Mouse (Mus musculus) lung, embryonic 14.5 days (tissue): ENCODE measurements around the gene Plxna4. TPM values are rescaled to one million over a fixed set of nuclear protein-coding genes. Genes with fewer than 3 reads are reported as not detected.

ENCODE experiments used
- ATAC-seq: fragments of 200-750 bp; cut with Nextera tagmentation; 2 replicates; pipeline ENCODE4 v1.8.0; 2017; ENCODE audit warnings: mild to moderate bottlenecking, moderate TSS enrichment, moderate library complexity; ENCODE audit not compliant: insufficient read depth
- DNase-seq: peaks from one replicate; pipeline ENCODE4 v3.0.0-alpha.2; 2015
- H3K27ac ChIP-seq: fragments of 300-500 bp; sonication (generic); 2 replicates; pipeline ENCODE4 v1.5.1; 2014; ENCODE audit warnings: low read depth, mild to moderate bottlenecking, moderate library complexity
- H3K27me3 ChIP-seq: fragments of 300-500 bp; sonication (generic); 2 replicates; pipeline ENCODE4 v1.6.1; 2014; ENCODE audit warnings: low read length, control low read depth; ENCODE audit not compliant: insufficient read depth
- H3K36me3 ChIP-seq: fragments of 300-500 bp; sonication (generic); 2 replicates; pipeline ENCODE4 v1.6.1; 2014; ENCODE audit warnings: control low read depth; ENCODE audit not compliant: insufficient read depth
- H3K4me1 ChIP-seq: fragments of 300-500 bp; sonication (generic); 2 replicates; pipeline ENCODE4 v1.6.1; 2014; ENCODE audit warnings: antibody characterized with exemption, control low read depth; ENCODE audit not compliant: insufficient read depth
- H3K4me2 ChIP-seq: fragments of 300-500 bp; sonication (generic); 2 replicates; pipeline ENCODE4 v1.6.1; 2014; ENCODE audit warnings: mild to moderate bottlenecking
- H3K4me3 ChIP-seq: fragments of 300-500 bp; sonication (generic); 2 replicates; pipeline ENCODE4 v1.5.1; 2014; ENCODE audit warnings: low read depth, low read length
- H3K9ac ChIP-seq: fragments of 300-500 bp; sonication (generic); 2 replicates; pipeline ENCODE4 v1.6.1; 2014
- H3K9me3 ChIP-seq: fragments of 300-500 bp; sonication (generic); 2 replicates; pipeline ENCODE4 v1.6.1; 2016; ENCODE audit warnings: low read depth, low read length, control low read depth
- CTCF ChIP-seq: IDR thresholded peaks from 2 replicates; pipeline ENCODE4 v1.5.1; 2016; ENCODE audit warnings: antibody characterized with exemption, low read depth
- WGBS: fragments of 180-500 bp; shearing (Covaris S2); extraction: QIAGEN DNeasy Blood & Tissue Kit; methylation state at CpG from one replicate; pipeline ENCODE4 v1.1.7; 2014; 5-methylcytosine and 5-hydroxymethylcytosine counted together
- polyA plus RNA-seq: library from polyadenylated mRNA; unstranded; fragments of >200 nt; fragmentation: Nextera tagmentation; extraction: Ambion mirVana; gene quantifications from 2 replicates; pipeline ENCODE4 v1.2.1, GENCODE M21; 2014

Gene Plxna4
- polyA plus RNA-seq, 1 experiment from 2014 or later: 2.4 TPM

- TF ChIP-seq CTCF: peak; percentile 82
- DNase-seq (peak; percentile 71), ATAC-seq (peak; percentile 79)
- H3K27ac ChIP-seq: peak overlapping the region; percentile 44; the same call in 1 of the 2 replicates
- no peaks in the 10 kb centered on the region for H3K9me3 ChIP-seq
- H3K4me1 ChIP-seq: peaks cover 12% of the 10 kb centered on the region
- no peaks in the 10 kb centered on the region for H3K36me3 ChIP-seq
- WGBS: 20% methylated on average over 2 of the region's 2 CpGs
- no peaks in the 10 kb centered on the region for H3K27me3 ChIP-seq
- H3K9ac ChIP-seq: no peak overlapping the region
- no peak overlapping the region for H3K4me2 ChIP-seq
- H3K4me3 ChIP-seq: no peak overlapping the region
These were observed 108.7 kb downstream of the Plxna4 start for GRCm38 (mm10) chr6:32479193-32479758.

GRCm38 (mm10) chr6:32475958-32476357 is 112.0 kb downstream of the Plxna4 start:
- DNase-seq (no peak), ATAC-seq (no peak)
- no peak overlapping the region for H3K4me3 ChIP-seq
- WGBS: 86% methylated on average over 4 of the region's 4 CpGs
- H3K4me2 ChIP-seq: no peak overlapping the region
- H3K4me1 ChIP-seq: peaks cover 12% of the 10 kb centered on the region
- TF ChIP-seq CTCF: no peak
- no peaks in the 10 kb centered on the region for H3K27me3 ChIP-seq
- H3K9ac ChIP-seq: no peak overlapping the region
- H3K9me3 ChIP-seq: no peaks in the 10 kb centered on the region
- H3K27ac ChIP-seq: no peak overlapping the region
- H3K36me3 ChIP-seq: no peaks in the 10 kb centered on the region

- H3K9ac ChIP-seq: no peak overlapping the region
- DNase-seq (no peak), ATAC-seq (no peak)
- WGBS: 76% methylated on average over 5 of the region's 5 CpGs
- no peaks in the 10 kb centered on the region for H3K4me1 ChIP-seq
- no peak overlapping the region for H3K4me3 ChIP-seq
- H3K4me2 ChIP-seq: no peak overlapping the region
- H3K9me3 ChIP-seq: no peaks in the 10 kb centered on the region
- TF ChIP-seq CTCF: no peak
- H3K36me3 ChIP-seq: no peaks in the 10 kb centered on the region
- no peak overlapping the region for H3K27ac ChIP-seq
- H3K27me3 ChIP-seq: no peaks in the 10 kb centered on the region
These were observed 115.9 kb downstream of the Plxna4 start for GRCm38 (mm10) chr6:32472062-32472461.

- Histone ChIP-seq H3K4me1 (no peaks in the 10 kb centered on the region), H3K9me3 (no peaks in the 10 kb centered on the region), H3K27ac (no peak overlapping the region), H3K9ac (no peak overlapping the region), H3K27me3 (no peaks in the 10 kb centered on the region), H3K4me3 (no peak overlapping the region), H3K36me3 (no peaks in the 10 kb centered on the region), H3K4me2 (no peak overlapping the region)
- DNase-seq (no peak), ATAC-seq (no peak)
- 45% methylated on average over 3 of the region's 3 CpGs for WGBS
- no peak for TF ChIP-seq CTCF
These were observed 116.4 kb downstream of the Plxna4 start for GRCm38 (mm10) chr6:32471639-32472038.

GRCm38 (mm10) chr6:32469196-32469595 is 118.8 kb downstream of the Plxna4 start:
- Histone ChIP-seq H3K4me3 (no peak overlapping the region), H3K36me3 (no peaks in the 10 kb centered on the region), H3K4me2 (no peak overlapping the region), H3K9ac (no peak overlapping the region), H3K4me1 (0 out of 2 replicates have a peak, but pooled peaks cover 5% of the 10 kb centered on the region), H3K27ac (no peak overlapping the region), H3K9me3 (no peaks in the 10 kb centered on the region), H3K27me3 (no peaks in the 10 kb centered on the region)
- ATAC-seq (no peak), DNase-seq (no peak)
- WGBS: 60% methylated on average over 5 of the region's 5 CpGs
- no peak for TF ChIP-seq CTCF

GRCm38 (mm10) chr6:32465129-32465528 is 122.9 kb downstream of the Plxna4 start:
- no peaks in the 10 kb centered on the region for H3K9me3 ChIP-seq
- WGBS: 47% methylated on average over 8 of the region's 8 CpGs
- no peak overlapping the region for H3K4me3 ChIP-seq
- no peak for TF ChIP-seq CTCF
- no peaks in the 10 kb centered on the region for H3K36me3 ChIP-seq
- no peak for ATAC-seq
- no peak overlapping the region for H3K9ac ChIP-seq
- H3K4me1 ChIP-seq: peaks cover 8% of the 10 kb centered on the region; the same call in 1 of the 2 replicates
- H3K27ac ChIP-seq: no peak overlapping the region
- no peak overlapping the region for H3K4me2 ChIP-seq
- H3K27me3 ChIP-seq: no peaks in the 10 kb centered on the region
- DNase-seq: no peak

- no peak overlapping the region for H3K4me3 ChIP-seq
- TF ChIP-seq CTCF: no peak
- H3K9me3 ChIP-seq: no peaks in the 10 kb centered on the region
- H3K4me2 ChIP-seq: no peak overlapping the region
- no peak overlapping the region for H3K27ac ChIP-seq
- DNase-seq (no peak), ATAC-seq (peak; percentile 31; the same call in 1 of the 2 replicates)
- peaks cover 8% of the 10 kb centered on the region; the same call in 1 of the 2 replicates for H3K4me1 ChIP-seq
- no peak overlapping the region for H3K9ac ChIP-seq
- H3K27me3 ChIP-seq: no peaks in the 10 kb centered on the region
- WGBS: 22% methylated on average over 8 of the region's 8 CpGs
- no peaks in the 10 kb centered on the region for H3K36me3 ChIP-seq
These were observed 123.4 kb downstream of the Plxna4 start for GRCm38 (mm10) chr6:32464637-32465036.
